Mouse (Mus musculus): ENCODE measurements around the gene Serpinb7. TPM values are rescaled to one million over a fixed set of nuclear protein-coding genes. Genes with fewer than 3 reads are reported as not detected.

Gene Serpinb7
- not detected in 2 replicates for polyA plus RNA-seq (2012; rRNA removed)

GRCm38 (mm10) chr1:107399355-107399754 is at the start of gene Serpinb7:
TSS of gene Serpinb7 (plus strand) at chr1:107399655.
- H3K27me3 ChIP-seq (ENCODE audit: control insufficient read depth, insufficient read depth, low read length): no peaks in the 10 kb centered on the region

GRCm38 (mm10) chr1:107350392-107350791 is 49.1 kb upstream of the Serpinb7 start:
- no peak overlapping the region for H3K27ac ChIP-seq (ENCODE audit: insufficient read depth, low read depth, low read length)
- H3K27me3 ChIP-seq (ENCODE audit: control insufficient read depth, insufficient read depth, low read length): no peaks in the 10 kb centered on the region
- no peak for TF ChIP-seq CTCF (IDR thresholded peaks at IDR 0.05; ENCODE audit: extremely low read depth, insufficient read length, insufficient replicate concordance, low read depth, low read length)
- no peak for TF ChIP-seq POLR2A (IDR thresholded peaks at IDR 0.05; ENCODE audit: low read depth, low read length)
- H3K4me1 ChIP-seq (ENCODE audit: control insufficient read depth, insufficient read depth, insufficient read length, low read length): no peaks in the 10 kb centered on the region
- 35% methylated on average over 3 of the region's 3 CpGs for WGBS
- no peaks in the 10 kb centered on the region for H3K36me3 ChIP-seq (ENCODE audit: control insufficient read depth, insufficient read depth, low read length)
- H3K4me3 ChIP-seq (ENCODE audit: low read depth, low read length): no peak overlapping the region

More at GRCm38 (mm10) chr1:107399355-107399754, at the start of gene Serpinb7:
- Histone ChIP-seq H3K36me3 (ENCODE audit: control insufficient read depth, insufficient read depth, low read length) (no peaks in the 10 kb centered on the region), H3K4me3 (ENCODE audit: low read depth, low read length) (no peak within 1 kb of the TSS), H3K27ac (ENCODE audit: insufficient read depth, low read depth, low read length) (no peak within 1 kb of the TSS), H3K4me1 (ENCODE audit: control insufficient read depth, insufficient read depth, insufficient read length, low read length) (no peaks in the 10 kb centered on the region)
- no peak for TF ChIP-seq POLR2A (IDR thresholded peaks at IDR 0.05; ENCODE audit: low read depth, low read length)
- no peak for TF ChIP-seq CTCF (IDR thresholded peaks at IDR 0.05; ENCODE audit: extremely low read depth, insufficient read length, insufficient replicate concordance, low read depth, low read length)
- 78% methylated on average over 3 of the region's 3 CpGs for WGBS

- no peak for TF ChIP-seq POLR2A (IDR thresholded peaks at IDR 0.05; ENCODE audit: low read depth, low read length)
- TF ChIP-seq CTCF (IDR thresholded peaks at IDR 0.05; ENCODE audit: extremely low read depth, insufficient read length, insufficient replicate concordance, low read depth, low read length): no peak
- 74% methylated on average over 2 of the region's 2 CpGs for WGBS
- Histone ChIP-seq H3K36me3 (ENCODE audit: control insufficient read depth, insufficient read depth, low read length) (no peaks in the 10 kb centered on the region), H3K27ac (ENCODE audit: insufficient read depth, low read depth, low read length) (no peak overlapping the region), H3K27me3 (ENCODE audit: control insufficient read depth, insufficient read depth, low read length) (no peaks in the 10 kb centered on the region), H3K4me3 (ENCODE audit: low read depth, low read length) (no peak overlapping the region), H3K4me1 (ENCODE audit: control insufficient read depth, insufficient read depth, insufficient read length, low read length) (no peaks in the 10 kb centered on the region)
Measured at GRCm38 (mm10) chr1:107351115-107351514, 48.3 kb upstream of the Serpinb7 start.

GRCm38 (mm10) chr1:107353046-107353445 is 46.4 kb upstream of the Serpinb7 start:
- TF ChIP-seq CTCF (IDR thresholded peaks at IDR 0.05; ENCODE audit: extremely low read depth, insufficient read length, insufficient replicate concordance, low read depth, low read length) (no peak), POLR2A (IDR thresholded peaks at IDR 0.05; ENCODE audit: low read depth, low read length) (no peak)
- H3K27ac ChIP-seq (ENCODE audit: insufficient read depth, low read depth, low read length): no peak overlapping the region

GRCm38 (mm10) chr1:107360898-107361297 is 38.6 kb upstream of the Serpinb7 start, which contains the start of gene Serpinb11:
TSS of gene Serpinb11 (plus strand) at chr1:107361198.
- H3K36me3 ChIP-seq (ENCODE audit: control insufficient read depth, insufficient read depth, low read length): no peaks in the 10 kb centered on the region
- no peak for TF ChIP-seq POLR2A (IDR thresholded peaks at IDR 0.05; ENCODE audit: low read depth, low read length)
- TF ChIP-seq CTCF (IDR thresholded peaks at IDR 0.05; ENCODE audit: extremely low read depth, insufficient read length, insufficient replicate concordance, low read depth, low read length): no peak
- 61% methylated on average over 1 of the region's 1 CpGs for whole genome bisulfite sequencing
- H3K4me1 ChIP-seq (ENCODE audit: control insufficient read depth, insufficient read depth, insufficient read length, low read length): no peaks in the 10 kb centered on the region
- H3K27ac ChIP-seq (ENCODE audit: insufficient read depth, low read depth, low read length): no peak within 1 kb of the TSS
- no peak within 1 kb of the TSS for H3K4me3 ChIP-seq (ENCODE audit: low read depth, low read length)
- no peaks in the 10 kb centered on the region for H3K27me3 ChIP-seq (ENCODE audit: control insufficient read depth, insufficient read depth, low read length)

More at GRCm38 (mm10) chr1:107353046-107353445, 46.4 kb upstream of the Serpinb7 start:
- Histone ChIP-seq H3K4me1 (ENCODE audit: control insufficient read depth, insufficient read depth, insufficient read length, low read length) (no peaks in the 10 kb centered on the region), H3K27me3 (ENCODE audit: control insufficient read depth, insufficient read depth, low read length) (no peaks in the 10 kb centered on the region), H3K36me3 (ENCODE audit: control insufficient read depth, insufficient read depth, low read length) (no peaks in the 10 kb centered on the region), H3K4me3 (ENCODE audit: low read depth, low read length) (no peak overlapping the region)
- 43% methylated on average over 3 of the region's 3 CpGs for WGBS

- H3K27ac ChIP-seq (ENCODE audit: insufficient read depth, low read depth, low read length): no peak overlapping the region
- H3K27me3 ChIP-seq (ENCODE audit: control insufficient read depth, insufficient read depth, low read length): no peaks in the 10 kb centered on the region
Measured at GRCm38 (mm10) chr1:107365973-107366372, 33.5 kb upstream of the Serpinb7 start.

GRCm38 (mm10) chr1:107368944-107369343 is 30.5 kb upstream of the Serpinb7 start:
- Histone ChIP-seq H3K36me3 (ENCODE audit: control insufficient read depth, insufficient read depth, low read length) (no peaks in the 10 kb centered on the region), H3K27me3 (ENCODE audit: control insufficient read depth, insufficient read depth, low read length) (no peaks in the 10 kb centered on the region), H3K4me1 (ENCODE audit: control insufficient read depth, insufficient read depth, insufficient read length, low read length) (no peaks in the 10 kb centered on the region), H3K27ac (ENCODE audit: insufficient read depth, low read depth, low read length) (no peak overlapping the region), H3K4me3 (ENCODE audit: low read depth, low read length) (no peak overlapping the region)
- TF ChIP-seq CTCF (IDR thresholded peaks at IDR 0.05; ENCODE audit: extremely low read depth, insufficient read length, insufficient replicate concordance, low read depth, low read length) (no peak), POLR2A (IDR thresholded peaks at IDR 0.05; ENCODE audit: low read depth, low read length) (no peak)
- 58% methylated on average over 2 of the region's 2 CpGs for WGBS

More at GRCm38 (mm10) chr1:107365973-107366372, 33.5 kb upstream of the Serpinb7 start:
- Histone ChIP-seq H3K4me1 (ENCODE audit: control insufficient read depth, insufficient read depth, insufficient read length, low read length) (no peaks in the 10 kb centered on the region), H3K4me3 (ENCODE audit: low read depth, low read length) (no peak overlapping the region), H3K36me3 (ENCODE audit: control insufficient read depth, insufficient read depth, low read length) (no peaks in the 10 kb centered on the region)
- WGBS: 70% methylated on average over 7 of the region's 7 CpGs
- TF ChIP-seq POLR2A (IDR thresholded peaks at IDR 0.05; ENCODE audit: low read depth, low read length) (no peak), CTCF (IDR thresholded peaks at IDR 0.05; ENCODE audit: extremely low read depth, insufficient read length, insufficient replicate concordance, low read depth, low read length) (no peak)

All from small intestine, adult 2 months (tissue).